Mouse (Mus musculus): ENCODE data around the gene Egfl6. TPM values are rescaled to one million over a fixed set of nuclear protein-coding genes. Genes with fewer than 3 reads are reported as not detected.
A peak's percentile ranks its signal among the peaks of the same experiment; 100 is the strongest.

The Egfl6 gene
- 20.5 and 21.4 TPM in 2 replicates for total RNA-seq (2021)
- long read RNA-seq, experiment 1, transcript Egfl6-201 (12 exons, 2,704 nt) = major isoform, 24 of 30 reads
- long read RNA-seq, experiment 1, partial matches to known transcripts = 2 of 30 reads
- long read RNA-seq, experiment 1, other reads (novel, unspliced or antisense) = 4 of 30 reads
- long read RNA-seq, experiment 2, transcript Egfl6-201 (12 exons, 2,704 nt) = major isoform, 8 of 10 reads
- long read RNA-seq, experiment 2, partial matches to known transcripts = 2 of 10 reads
- long read RNA-seq, experiment 2, other reads (novel, unspliced or antisense) = 0 of 10 reads

- peak; percentile 61 for DNase-seq
These were observed at the start of gene Egfl6 for GRCm38 (mm10) chrX:166584947-166585824. Gene Egfl6, minus strand, starts transcription at chrX:166585720.

DNA sequence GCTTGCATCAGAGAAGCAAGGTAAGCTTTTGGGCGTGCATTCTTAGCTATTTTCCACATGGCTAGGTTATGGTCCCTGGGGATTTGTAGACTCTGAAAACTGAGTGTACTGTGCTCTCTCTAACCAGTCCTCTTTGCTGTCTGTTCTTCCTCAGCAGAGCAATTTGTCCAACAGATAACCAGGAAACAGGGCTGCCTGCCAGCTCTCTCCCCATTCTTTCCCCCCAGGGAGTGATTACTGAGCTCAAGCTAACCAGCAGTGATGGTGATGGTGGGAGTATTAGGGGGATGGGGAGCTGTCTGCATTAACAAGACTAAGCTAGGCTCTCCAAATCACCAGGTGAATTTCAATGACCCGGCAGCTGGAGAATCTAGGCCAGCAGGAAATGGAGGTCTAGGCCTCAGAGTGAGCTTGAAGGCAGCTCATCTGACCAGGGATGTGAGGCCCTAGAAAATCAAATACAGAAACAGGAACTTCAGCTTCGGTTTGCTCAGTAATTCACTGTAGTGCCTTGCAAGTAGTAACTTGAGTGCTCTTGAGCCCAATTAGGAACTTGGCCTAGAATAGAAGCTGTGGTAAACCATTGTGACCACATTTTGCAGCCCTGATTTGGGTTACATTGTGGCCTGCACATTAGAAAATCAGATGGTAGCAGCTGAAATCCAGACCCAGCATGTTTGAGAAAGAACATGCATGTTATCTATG, 41.5 kb upstream of the Egfl6 start:
- DNase-seq = no peak

DNA sequence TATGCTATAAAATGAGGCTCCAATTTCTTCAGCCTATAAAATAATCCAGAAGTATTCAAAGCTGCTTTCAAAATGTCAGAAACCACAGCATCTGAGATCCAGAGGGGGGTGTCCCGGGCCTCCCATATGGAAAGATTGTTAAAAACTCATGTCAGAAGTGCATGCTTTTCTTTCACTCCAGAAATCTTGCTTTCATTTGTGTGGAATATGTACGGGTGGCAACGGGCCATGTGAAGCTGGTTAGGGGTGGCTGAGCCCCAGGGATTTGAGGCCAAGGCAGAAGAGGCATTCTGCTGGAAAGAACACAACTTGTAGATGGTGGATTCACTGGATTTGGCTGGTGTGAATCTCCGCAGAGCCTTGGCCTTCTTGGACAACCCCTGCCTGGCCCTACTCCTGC, 40.7 kb upstream of the Egfl6 start:
- DNase-seq = no peak

DNA sequence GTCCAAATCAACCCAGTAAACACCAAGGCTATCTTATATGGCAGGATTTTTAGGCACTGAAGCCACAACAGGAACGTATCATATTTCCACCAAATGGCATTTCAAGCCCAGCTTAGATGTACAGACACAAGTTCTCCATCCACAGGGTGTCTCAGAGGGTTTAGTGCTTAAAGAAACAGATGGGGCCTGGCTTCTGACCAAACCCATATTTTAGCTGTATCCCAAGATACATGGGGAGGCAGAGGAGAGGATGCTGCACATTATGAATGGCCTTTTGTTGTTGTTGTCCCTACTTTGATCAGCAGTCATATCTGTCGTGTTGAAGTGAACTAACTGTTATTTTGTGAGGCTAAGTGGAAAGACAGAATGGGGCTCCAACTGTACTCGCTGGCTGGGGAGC, 37.7 kb upstream of the Egfl6 start:
- no peak for DNase-seq

DNA sequence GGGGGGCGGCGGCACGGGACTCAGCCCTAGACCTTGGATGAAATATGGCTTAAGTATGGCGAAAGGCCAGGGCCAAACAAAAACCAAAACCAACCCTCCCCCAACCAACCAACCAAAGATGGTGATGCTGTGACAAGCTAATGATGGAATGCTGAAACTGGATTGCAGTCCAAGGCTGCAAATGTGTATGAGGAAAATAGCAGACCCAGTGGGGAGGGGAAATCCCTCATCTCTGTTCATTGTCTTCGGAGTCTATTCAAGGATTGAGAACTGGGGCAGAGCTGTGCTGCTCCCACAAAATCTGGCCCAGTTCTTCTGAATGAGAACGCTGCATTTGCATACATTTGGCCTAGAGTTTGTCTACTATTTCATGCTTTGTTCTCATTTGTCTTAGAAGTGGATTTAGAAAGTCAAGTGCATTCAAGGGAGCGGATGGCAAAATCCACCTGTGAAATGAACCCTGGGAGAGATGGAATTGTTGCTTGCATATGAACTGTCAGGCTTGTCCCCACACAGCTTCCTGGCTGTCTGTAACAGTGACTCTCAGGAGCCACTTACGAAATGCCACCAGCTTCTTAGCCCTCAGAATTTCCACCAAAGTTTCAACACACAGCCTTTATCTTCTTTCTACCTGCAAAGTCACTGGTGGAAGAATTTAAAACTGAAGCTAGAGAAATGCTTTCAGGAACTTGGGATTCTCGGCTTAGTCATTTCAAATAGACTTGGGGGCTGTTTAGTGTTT, 36.2 kb upstream of the Egfl6 start:
- peak; percentile 57 for DNase-seq

DNA sequence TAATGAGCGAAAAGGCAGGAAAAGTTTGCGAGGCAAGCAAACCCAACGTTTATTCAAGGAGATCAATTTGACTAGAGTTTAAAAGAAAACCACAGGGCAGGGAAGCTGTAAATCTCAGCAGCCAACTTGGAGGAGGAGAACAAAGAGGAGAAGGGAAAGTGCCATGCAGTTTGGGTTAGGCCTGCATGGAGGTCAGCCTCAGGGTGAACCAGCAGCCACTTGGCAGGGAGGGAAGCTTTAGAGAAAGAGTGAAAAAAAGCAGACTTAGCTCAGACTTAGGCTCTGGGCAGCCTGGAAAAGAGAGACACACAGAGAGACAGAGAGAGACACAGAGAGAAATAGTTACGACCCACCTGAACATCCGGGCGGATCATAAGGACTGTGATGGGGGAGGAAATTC, 35.4 kb upstream of the Egfl6 start:
- peak; percentile 11 for DNase-seq

- no peak for DNase-seq
These were observed 33.6 kb upstream of the Egfl6 start for GRCm38 (mm10) chrX:166619084-166619483.

GRCm38 (mm10) chrX:166615191-166615590, 29.7 kb upstream of the Egfl6 start:
- DNase-seq = no peak

GRCm38 (mm10) chrX:166576111-166576510, 9.4 kb downstream of the Egfl6 start:
- DNase-seq = no peak

GRCm38 (mm10) chrX:166565983-166566382, 19.5 kb downstream of the Egfl6 start:
- DNase-seq = no peak

- no peak for DNase-seq
These were observed 20.1 kb downstream of the Egfl6 start for GRCm38 (mm10) chrX:166565401-166565800.

DNA sequence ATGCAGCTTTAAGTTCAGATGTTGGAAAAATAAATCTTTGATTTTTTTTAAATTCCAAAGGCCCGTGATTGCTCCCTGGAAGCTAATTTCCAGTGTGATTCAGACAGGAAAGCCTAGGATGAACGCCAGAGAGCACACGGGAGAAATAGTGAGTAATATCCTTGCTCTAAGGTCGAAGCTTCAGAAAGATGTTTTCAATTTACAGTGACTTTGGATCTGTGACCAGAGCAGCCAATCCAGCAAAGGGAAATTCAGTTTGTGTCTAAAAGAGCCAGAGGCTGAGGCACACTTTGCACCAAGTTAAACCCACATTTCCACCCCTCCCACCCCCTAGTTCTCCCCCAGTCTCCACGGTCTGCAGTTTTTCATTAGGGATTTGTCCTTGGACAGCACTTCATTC, 20.6 kb downstream of the Egfl6 start:
- DNase-seq = no peak

GRCm38 (mm10) chrX:166559333-166559732, 26.2 kb downstream of the Egfl6 start:
- DNase-seq = peak; percentile 12

DNA sequence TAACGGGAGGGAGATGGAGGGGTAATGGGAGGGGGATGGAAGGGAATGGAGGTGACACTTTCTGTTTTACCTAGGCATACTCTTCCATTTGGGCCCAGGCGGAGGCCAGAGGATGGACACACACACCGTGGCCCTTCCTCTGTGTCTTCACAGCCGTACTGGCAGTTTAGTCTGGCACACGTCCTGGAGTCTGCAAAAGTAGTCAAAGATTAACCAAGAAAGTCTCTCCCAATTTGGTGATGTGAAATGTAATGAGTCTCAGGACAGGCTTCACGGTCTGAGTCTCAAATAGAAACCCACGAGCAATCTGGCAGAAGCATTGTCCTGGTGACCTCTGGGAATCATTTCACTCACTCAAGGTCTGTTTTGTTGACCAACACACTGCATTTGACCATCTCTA, 33.2 kb downstream of the Egfl6 start:
- DNase-seq = no peak

DNA sequence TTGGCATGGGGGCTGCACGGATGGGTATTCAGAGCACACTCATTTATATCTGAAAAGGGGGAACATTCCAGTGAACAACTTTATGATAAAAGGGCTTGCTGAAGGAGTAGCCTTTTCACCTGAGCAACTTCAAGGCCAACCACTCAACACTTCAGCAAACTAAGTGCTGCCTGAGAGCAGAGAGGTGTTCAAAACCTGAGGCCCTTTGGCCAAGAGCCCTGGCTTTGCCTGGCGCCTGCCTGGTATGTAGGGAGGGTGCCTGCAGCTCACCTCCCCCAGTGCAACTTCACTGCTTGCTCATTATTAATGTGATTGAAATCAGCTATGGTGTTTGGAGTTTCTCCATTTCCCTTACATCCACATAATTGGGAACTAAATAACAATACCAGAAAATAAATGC, 39.0 kb downstream of the Egfl6 start:
- no peak for DNase-seq

GRCm38 (mm10) chrX:166535138-166535537, 50.4 kb downstream of the Egfl6 start:
- no peak for DNase-seq

DNA sequence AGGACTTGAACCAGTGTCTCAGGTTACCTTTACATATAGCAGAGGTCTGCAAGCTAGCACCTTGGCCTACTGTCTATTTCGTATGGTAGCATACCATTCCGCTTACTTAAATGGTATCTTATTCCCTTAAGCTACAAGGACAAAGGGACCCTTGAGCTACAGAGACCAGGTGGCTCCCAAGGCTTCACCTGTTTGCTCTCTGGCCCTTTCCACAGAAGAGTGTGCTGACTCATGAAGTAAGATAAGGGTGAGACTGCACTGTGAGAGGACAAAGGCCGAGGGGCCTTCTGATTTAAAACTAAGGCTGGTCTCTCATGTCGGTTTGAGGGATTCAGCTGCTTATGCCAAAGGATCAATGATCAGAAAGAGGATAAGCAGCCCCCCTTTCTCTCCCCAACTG, 52.1 kb downstream of the Egfl6 start:
- DNase-seq = no peak

DNA sequence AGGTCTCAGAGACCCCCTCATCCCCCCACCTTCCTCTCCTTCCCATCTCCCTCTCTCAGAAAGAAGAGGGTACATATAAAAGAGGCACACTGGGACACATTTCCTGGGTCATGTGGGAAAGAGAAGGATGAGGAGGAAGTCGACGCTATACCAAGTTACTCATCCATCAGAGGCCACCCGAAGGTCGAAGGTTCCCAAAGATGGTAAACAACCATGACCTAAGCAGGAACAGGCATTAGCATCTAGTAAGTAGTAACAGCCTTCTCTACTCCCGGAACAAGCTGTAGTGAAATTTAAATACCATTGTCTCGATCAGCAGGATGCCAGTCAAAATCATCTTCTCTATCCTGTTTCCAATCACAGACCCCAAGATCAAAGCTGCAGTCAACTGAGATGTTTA, 53.8 kb downstream of the Egfl6 start:
- no peak for DNase-seq

DNA sequence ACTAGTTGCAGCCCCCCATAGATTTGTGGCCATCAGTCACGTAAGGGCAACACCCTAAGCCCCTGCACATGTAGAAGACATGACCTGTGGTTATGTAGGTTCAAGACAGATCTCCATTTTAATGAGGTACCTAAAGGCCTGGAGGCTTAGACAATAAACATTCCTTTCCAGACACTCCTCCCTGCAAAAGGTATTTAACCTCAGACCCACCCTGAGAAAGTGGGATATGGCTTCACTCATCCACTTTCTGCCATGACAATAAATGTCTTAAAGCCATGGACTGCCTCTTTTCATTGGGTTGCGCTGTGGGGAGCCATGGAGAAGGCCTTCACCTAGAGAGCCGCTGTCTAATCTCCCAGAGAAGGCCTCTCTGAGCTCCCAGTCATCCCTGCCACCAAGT, 57.4 kb downstream of the Egfl6 start:
- DNase-seq = no peak

GRCm38 (mm10) chrX:166525637-166526315, 59.7 kb downstream of the Egfl6 start:
- no peak for DNase-seq

DNA sequence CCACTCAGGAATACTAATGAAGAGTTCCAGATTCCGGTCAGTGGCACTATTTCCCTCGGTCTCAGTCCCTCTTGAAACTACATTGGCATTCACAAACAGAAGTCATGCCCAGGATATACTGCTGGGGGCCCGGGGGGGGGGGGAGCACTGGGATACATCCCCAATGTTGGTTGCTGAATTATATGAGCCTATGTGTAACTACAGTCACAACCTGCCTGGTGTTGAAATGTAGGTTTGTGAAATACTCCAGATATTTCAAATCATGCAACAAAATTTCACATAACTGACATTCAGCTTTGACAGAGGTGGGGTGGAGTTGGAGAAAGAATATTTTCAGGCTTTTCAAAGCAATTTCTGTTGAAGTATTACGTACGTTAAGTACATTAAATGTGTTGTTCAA, 64.7 kb downstream of the Egfl6 start:
- no peak for DNase-seq

GRCm38 (mm10) chrX:166518345-166518744, 67.2 kb downstream of the Egfl6 start, which contains the start of gene Tceanc:
Gene Tceanc, minus strand, starts transcription at chrX:166518567.
- DNase-seq = no peak

Data from adrenal gland, postnatal 14 days (tissue).